Mouse (Mus musculus) forebrain, postnatal 0 days (tissue): Measurements from ENCODE around the gene Nup210l. TPM values are rescaled to one million over a fixed set of nuclear protein-coding genes. Genes with fewer than 3 reads are reported as not detected.
A peak's percentile ranks its signal among the peaks of the same experiment; 100 is the strongest.

Experiments used
- ATAC-seq: fragments of 200-750 bp; cut with Nextera tagmentation; 2 replicates; pipeline ENCODE4 v1.8.0; 2017; ENCODE audit warnings: mild to moderate bottlenecking, moderate library complexity
- DNase-seq: peaks from one replicate; pipeline ENCODE4 v3.0.0-alpha.2; 2015
- H3K27ac ChIP-seq: fragments of 300-500 bp; sonication (generic); 2 replicates; pipeline ENCODE4 v1.5.1; 2014; ENCODE audit warnings: low read depth, mild to moderate bottlenecking, antibody characterized with exemption, low read length, moderate library complexity, mixed read lengths
- H3K27me3 ChIP-seq: fragments of 300-500 bp; sonication (generic); 2 replicates; pipeline ENCODE4 v1.6.1; 2014; ENCODE audit warnings: mild to moderate bottlenecking, low read length, mixed read lengths; ENCODE audit not compliant: insufficient read depth
- H3K36me3 ChIP-seq: fragments of 300-500 bp; sonication (generic); 2 replicates; pipeline ENCODE4 v1.6.1; 2014; ENCODE audit warnings: mild to moderate bottlenecking, moderate library complexity; ENCODE audit not compliant: insufficient read depth
- H3K4me1 ChIP-seq: fragments of 300-500 bp; sonication (generic); 2 replicates; pipeline ENCODE4 v1.6.1; 2014; ENCODE audit warnings: antibody characterized with exemption; ENCODE audit not compliant: insufficient read depth
- H3K4me2 ChIP-seq: fragments of 300-500 bp; sonication (generic); 2 replicates; pipeline ENCODE4 v1.6.1; 2014; ENCODE audit warnings: low read depth, mild to moderate bottlenecking, moderate library complexity
- H3K4me3 ChIP-seq: fragments of 300-500 bp; sonication (generic); 2 replicates; pipeline ENCODE4 v1.5.1; 2014; ENCODE audit warnings: low read depth, low read length, mixed read lengths
- H3K9ac ChIP-seq: fragments of 300-500 bp; sonication (generic); 2 replicates; pipeline ENCODE4 v1.6.1; 2014; ENCODE audit warnings: mild to moderate bottlenecking
- H3K9me3 ChIP-seq: fragments of 300-500 bp; sonication (generic); 2 replicates; pipeline ENCODE4 v1.6.1; 2016; ENCODE audit warnings: low read length
- CTCF ChIP-seq: sonication (generic); IDR thresholded peaks from 2 replicates; pipeline ENCODE4 v1.5.1; 2016; ENCODE audit warnings: antibody characterized with exemption, control low read depth, low read depth
- WGBS: fragments of 180-500 bp; shearing (Covaris S2); extraction: QIAGEN DNeasy Blood & Tissue Kit; methylation state at CpG from one replicate; pipeline ENCODE4 v1.1.7; 2014; 5-methylcytosine and 5-hydroxymethylcytosine counted together
- polyA plus RNA-seq: library from polyadenylated mRNA; unstranded; fragments of >200 nt; fragmentation: Nextera tagmentation; extraction: Ambion mirVana; gene quantifications from 2 replicates; pipeline ENCODE4 v1.2.1, GENCODE M21; 2015
- total RNA-seq: library from RNA; depleted of rRNA; stranded (reverse); fragments of >200 nt; gene quantifications from 2 replicates; pipeline ENCODE4 v1.2.3, GENCODE M21; 2014

Nup210l gene
- total and polyA plus RNA-seq, 2 experiments from 2014 or later, result 0.10 to 0.38 TPM

DNA sequence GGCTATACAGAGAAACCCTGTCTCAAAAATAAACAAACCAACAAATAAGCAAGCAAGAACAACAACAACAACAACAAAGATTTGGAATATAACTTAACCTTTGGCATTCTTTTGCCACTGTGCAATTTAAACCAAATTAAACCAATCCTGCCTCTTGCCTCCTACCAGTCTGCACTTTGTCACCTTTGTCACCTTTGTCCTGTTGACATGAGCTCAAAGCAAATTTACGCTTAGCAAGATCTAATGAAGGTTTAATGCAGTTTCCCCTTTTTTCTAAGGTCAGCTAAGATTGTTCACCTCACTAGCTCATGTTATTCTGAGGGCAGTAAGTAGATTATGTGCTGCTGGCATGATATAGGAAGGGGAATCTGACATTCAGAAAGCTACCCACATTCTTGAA is 93.6 kb downstream of the Nup210l start:
- Histone ChIP-seq H3K27ac (no peak overlapping the region), H3K4me3 (no peak overlapping the region), H3K36me3 (no peaks in the 10 kb centered on the region), H3K9me3 (no peaks in the 10 kb centered on the region), H3K4me2 (no peak overlapping the region), H3K9ac (no peak overlapping the region), H3K27me3 (no peaks in the 10 kb centered on the region), H3K4me1 (no peaks in the 10 kb centered on the region)
- WGBS, result 83% methylated on average over 1 of the region's 1 CpGs
- DNase-seq (no peak), ATAC-seq (no peak)
- TF ChIP-seq CTCF, result no peak

DNA sequence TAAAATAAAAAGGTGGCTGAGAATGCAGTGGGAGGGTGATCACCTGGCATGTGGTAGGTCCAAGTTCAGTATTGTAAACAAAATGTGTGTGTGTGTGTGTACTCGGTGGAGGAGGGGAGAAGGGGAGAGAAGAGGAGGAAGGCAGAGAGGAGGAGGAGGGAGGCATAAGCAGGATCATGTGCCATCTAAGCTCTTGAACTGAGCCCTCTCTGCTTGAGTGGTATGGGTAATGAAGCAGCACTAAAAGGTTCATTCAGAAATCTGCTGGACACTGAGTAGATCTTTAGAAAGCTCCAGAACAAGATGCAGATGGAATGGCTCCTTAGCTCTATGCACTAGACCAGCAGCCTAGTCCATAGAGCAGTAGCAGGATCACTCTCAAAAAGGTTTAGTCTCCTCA is 99.0 kb downstream of the Nup210l start:
- no peak overlapping the region for H3K9ac ChIP-seq
- peaks cover 3% of the 10 kb centered on the region; the same call in 1 of the 2 replicates for H3K36me3 ChIP-seq
- no peak overlapping the region for H3K4me3 ChIP-seq
- DNase-seq (no peak), ATAC-seq (no peak)
- no peaks in the 10 kb centered on the region for H3K4me1 ChIP-seq
- H3K27me3 ChIP-seq, result no peaks in the 10 kb centered on the region
- H3K27ac ChIP-seq, result no peak overlapping the region
- no peaks in the 10 kb centered on the region for H3K9me3 ChIP-seq
- WGBS, result 40% methylated on average over 1 of the region's 1 CpGs
- no peak overlapping the region for H3K4me2 ChIP-seq
- no peak for TF ChIP-seq CTCF

DNA sequence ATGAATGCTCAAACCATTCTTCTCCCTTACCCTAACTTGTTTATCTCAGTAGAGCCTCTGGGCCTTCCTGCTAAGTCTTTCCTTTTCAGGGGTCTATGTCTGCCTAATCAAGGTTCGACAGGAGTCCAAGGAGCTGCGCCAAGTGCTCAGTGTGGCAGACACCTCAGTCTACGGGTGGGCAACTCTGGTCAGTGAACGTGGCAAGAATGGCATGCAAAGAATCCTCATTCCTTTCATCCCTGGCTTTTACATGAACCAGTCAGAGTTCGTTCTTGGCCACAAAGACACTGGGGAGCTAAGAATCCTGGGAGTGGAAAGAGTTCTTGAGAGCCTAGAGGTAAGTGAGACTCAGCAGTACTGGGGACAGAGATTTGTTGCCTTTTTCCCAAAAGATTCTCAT is 99.7 kb downstream of the Nup210l start:
- TF ChIP-seq CTCF, result no peak

DNA sequence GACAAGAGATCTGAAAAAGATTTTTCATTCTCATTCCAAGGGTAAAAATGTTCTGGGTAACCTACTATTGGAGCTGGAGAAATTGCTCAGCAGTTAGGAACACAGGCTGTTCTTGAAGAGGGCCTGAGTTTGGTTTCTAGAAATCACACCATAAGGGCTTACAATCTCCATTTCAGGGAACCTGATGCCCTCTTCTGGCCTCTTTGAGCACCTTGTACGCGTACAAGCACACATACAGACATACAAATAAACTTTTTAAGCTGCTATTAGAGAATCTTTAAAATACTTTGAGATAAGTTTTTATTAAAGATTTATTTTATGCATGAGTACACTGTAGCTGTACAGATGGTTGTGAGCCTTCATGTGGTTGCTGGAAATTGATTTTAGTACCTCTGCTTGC is 100.7 kb downstream of the Nup210l start:
- Histone ChIP-seq H3K4me1 (no peaks in the 10 kb centered on the region), H3K9ac (no peak overlapping the region), H3K27me3 (no peaks in the 10 kb centered on the region), H3K9me3 (no peaks in the 10 kb centered on the region), H3K4me3 (no peak overlapping the region), H3K27ac (no peak overlapping the region), H3K36me3 (peaks cover 20% of the 10 kb centered on the region), H3K4me2 (no peak overlapping the region)
- WGBS, result 98% methylated on average over 2 of the region's 2 CpGs
- TF ChIP-seq CTCF, result no peak
- DNase-seq (no peak), ATAC-seq (no peak)

More for the DNA sequence above, 99.7 kb downstream of the Nup210l start:
- DNase-seq (no peak), ATAC-seq (no peak)
- H3K4me1 ChIP-seq, result no peaks in the 10 kb centered on the region
- no peak overlapping the region for H3K9ac ChIP-seq
- H3K27me3 ChIP-seq, result no peaks in the 10 kb centered on the region
- no peak overlapping the region for H3K27ac ChIP-seq
- 68% methylated on average over 5 of the region's 5 CpGs for WGBS
- no peaks in the 10 kb centered on the region for H3K9me3 ChIP-seq
- H3K4me2 ChIP-seq, result no peak overlapping the region
- H3K36me3 ChIP-seq, result peaks cover 10% of the 10 kb centered on the region
- no peak overlapping the region for H3K4me3 ChIP-seq

DNA sequence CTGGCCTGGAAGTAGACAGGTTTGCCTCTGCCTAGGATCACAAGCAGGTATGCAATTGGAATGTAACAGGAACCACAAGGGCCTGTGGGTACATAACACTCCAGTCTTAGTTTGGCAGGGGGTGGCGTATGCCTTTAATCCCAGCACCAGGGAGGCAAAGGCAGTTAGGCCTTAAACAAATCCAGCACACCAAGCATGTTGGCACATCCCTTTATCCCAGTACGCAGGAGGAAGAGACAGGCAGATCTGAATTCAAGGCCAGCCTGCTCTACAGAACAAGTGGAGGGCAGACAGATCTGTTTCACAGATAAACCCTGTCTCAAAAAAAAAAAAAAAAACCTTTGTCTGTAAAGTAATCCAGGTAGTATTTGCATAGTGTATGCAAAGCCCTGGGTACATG is 104.7 kb downstream of the Nup210l start:
- no peak overlapping the region for H3K9ac ChIP-seq
- TF ChIP-seq CTCF, result no peak
- H3K36me3 ChIP-seq, result peaks cover 46% of the 10 kb centered on the region
- H3K27me3 ChIP-seq, result no peaks in the 10 kb centered on the region
- no peak overlapping the region for H3K27ac ChIP-seq
- H3K4me3 ChIP-seq, result no peak overlapping the region
- no peak overlapping the region for H3K4me2 ChIP-seq
- 96% methylated on average over 2 of the region's 2 CpGs for WGBS
- DNase-seq (no peak), ATAC-seq (no peak)
- H3K9me3 ChIP-seq, result no peaks in the 10 kb centered on the region
- peaks cover 14% of the 10 kb centered on the region for H3K4me1 ChIP-seq

DNA sequence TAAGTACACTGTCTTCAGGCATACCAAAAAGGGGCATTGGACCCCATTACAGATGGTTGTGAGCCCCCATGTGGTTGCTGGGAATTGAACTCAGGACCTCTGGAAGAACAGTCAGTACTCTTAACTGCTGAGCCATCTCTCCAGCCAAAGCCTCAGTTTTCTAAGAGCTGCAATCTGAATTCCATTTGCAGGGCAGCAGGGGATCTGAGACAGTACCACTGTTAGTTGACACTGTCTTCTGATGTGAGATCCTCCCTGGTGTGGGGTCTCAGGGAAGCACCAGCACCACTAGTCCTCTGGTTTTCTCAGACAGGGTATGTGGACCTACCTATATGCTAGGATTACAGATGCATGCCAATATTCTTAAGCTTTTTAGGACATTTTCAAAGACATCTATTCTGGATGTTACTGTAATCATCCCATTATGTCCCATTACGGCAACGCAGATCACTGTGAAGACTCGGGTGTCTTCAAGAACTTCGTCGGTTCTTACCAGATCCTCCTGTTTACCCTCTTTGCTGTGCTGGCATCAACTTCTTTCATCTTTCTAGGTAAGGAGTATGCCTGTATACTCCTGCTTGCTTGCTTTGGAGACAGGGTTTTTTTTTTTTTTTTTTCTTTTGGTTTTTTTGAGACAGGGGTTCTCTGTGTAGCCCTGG is 106.1 kb downstream of the Nup210l start:
- ATAC-seq (no peak), DNase-seq (no peak)
- no peak overlapping the region for H3K27ac ChIP-seq
- H3K36me3 ChIP-seq, result peaks cover 46% of the 10 kb centered on the region
- 89% methylated on average over 5 of the region's 5 CpGs for WGBS
- TF ChIP-seq CTCF, result no peak
- no peaks in the 10 kb centered on the region for H3K27me3 ChIP-seq
- no peak overlapping the region for H3K4me2 ChIP-seq
- no peak overlapping the region for H3K9ac ChIP-seq
- H3K4me3 ChIP-seq, result no peak overlapping the region
- H3K9me3 ChIP-seq, result no peaks in the 10 kb centered on the region
- peaks cover 14% of the 10 kb centered on the region for H3K4me1 ChIP-seq

DNA sequence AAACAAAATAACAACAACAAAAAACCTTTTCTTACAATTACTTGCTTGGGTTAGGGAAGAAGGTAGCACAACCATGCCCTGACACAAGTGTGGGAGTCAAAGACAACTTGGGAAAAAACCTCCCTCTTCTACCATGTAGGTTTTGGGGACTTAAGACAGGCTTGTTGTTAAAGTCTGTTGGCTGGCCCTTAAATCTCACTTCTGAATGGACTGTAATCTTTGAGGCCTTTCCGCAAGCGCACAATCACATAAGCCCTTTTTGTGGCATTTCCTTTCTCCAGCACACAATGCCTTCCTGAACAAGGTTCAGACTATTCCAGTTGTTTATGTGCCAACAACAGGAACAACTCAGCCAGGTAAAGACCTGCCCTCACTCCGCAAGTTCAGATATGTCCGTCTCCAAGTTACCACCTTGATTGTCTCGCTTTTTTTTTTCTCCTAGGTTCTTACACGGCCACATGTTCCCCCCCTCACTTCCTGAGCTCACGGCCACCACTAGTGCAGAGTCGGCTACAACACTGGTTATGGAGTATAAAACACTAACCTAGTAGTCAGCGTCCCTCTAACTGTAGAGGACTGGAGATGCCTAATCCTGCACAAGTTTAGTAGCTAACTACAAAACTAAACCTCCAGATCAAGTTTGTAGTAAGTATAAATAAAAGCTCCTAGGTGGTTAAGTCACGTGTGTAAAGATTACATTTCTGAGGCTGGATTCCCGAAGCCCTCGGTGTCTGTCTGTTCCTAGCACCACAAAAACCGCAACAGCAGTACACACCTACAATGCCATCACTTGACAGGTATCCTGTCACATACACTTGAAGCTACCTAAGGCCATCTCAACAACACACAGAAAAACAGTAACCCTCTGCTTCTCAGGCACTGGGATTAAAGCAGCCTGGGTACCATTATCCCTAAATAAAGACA is 107.8 kb downstream of the Nup210l start:
- peak overlapping the region; percentile 53 for H3K4me2 ChIP-seq
- ATAC-seq (no peak), DNase-seq (no peak)
- H3K27ac ChIP-seq, result no peak overlapping the region
- peaks cover 46% of the 10 kb centered on the region for H3K36me3 ChIP-seq
- H3K4me3 ChIP-seq, result no peak overlapping the region
- peaks cover 14% of the 10 kb centered on the region for H3K4me1 ChIP-seq
- H3K27me3 ChIP-seq, result no peaks in the 10 kb centered on the region
- H3K9ac ChIP-seq, result no peak overlapping the region
- no peaks in the 10 kb centered on the region for H3K9me3 ChIP-seq
- TF ChIP-seq CTCF, result no peak
- WGBS, result 81% methylated on average over 13 of the region's 13 CpGs
